Mouse (Mus musculus): ENCODE measurements at regions not wholly inside any gene's neighbourhood (a gene's known extent, or its start where the extent isn't known, plus 50 kb on each side); places are given as distances from the start of the nearest gene placed in this dataset.

DNA sequence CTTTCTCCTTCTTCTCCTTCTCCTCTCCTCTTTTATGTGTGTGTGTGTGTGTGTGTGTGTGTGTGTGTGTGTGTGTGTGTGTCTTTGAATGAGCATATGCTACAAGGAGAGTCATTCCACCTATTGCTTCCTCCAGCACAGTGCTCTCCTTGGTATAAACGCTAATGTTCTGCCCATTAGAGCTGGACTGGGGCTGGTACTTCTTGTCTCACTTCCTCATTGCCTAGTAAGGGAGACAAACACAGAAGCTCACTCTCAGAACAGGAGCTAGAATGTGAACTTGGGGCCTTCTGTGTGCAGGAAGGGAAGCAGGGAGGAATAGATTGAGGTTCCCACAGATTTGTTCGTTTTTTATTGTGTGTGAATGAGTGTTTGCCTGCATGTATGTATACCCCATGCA, 54.9 kb upstream of the Shb start:
- no peak for DNase-seq (ENCODE audit: low spot score in 2 of 2)

DNA sequence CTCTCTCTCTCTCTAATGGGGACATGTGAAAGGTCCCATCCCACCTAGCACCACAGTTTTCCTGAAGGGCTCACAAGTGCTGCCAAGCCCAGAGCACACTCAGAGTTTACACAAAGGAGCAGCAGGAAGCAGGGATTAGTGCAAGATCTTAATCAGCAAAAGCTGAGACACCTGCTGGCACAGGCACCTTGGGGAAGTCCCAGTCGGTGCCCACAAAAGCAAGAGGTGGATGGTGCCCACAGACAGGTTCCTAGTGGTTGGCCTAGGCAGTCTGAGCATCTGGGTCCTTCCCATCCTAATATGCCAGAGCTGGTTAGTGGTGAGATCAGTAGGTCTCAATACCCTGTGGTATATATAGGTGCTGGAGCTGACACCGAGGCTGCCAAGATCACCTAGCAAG, 54.0 kb upstream of the Shb start:
- no peak for DNase-seq (ENCODE audit: low spot score in 2 of 2)

DNA sequence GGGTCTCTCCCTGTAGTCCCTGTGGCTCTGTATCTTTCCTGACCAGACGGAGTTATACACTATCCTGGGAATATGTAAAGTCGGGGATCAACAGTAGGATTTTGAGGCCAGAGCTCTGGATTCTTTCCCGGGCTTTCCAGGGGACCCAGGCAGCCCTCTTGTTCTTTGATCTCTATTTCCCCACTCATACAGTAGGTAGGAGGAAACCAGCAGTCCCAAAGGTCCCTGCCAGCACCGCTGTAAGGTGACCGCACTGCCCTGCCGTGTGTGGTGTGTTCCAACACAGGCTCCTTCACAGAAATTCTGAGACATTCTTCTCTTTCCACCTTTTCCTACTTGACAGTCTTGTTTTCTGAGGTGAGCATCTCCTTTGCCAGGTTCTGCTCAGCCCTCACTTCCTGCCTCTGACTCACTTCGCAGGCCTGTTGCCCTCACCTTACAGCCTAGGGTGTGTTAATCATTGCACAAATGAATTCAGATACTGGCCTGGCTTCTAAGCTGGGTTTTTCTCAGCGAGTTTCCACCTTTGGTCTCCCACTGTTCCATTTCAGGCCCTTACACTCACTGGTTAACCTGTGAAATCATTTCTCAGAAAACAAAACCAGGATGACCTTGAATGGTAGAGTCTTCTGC, 53.0 kb upstream of the Shb start:
- no peak for DNase-seq (ENCODE audit: low spot score in 2 of 2)

DNA sequence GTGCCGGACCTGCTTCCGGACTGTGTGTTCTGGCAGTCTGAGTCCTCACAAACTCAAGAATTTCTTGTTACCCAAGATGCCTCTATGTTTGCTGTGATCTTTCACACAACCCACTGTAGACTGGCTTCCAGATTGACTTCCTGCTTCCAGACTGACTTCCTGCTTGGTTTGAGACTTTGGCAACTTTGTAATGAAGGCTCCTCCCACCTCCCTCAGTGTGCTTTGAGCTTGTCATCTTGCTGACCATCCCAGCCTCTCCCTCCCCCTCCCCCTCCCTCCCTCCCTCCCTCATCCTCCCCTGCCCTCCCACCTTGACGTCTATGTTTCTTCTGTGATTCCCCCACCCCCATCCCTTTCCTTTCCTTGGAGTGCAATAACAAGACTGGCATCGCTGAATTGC, 51.7 kb upstream of the Shb start:
- DNase-seq (ENCODE audit: low spot score in 2 of 2): no peak

DNA sequence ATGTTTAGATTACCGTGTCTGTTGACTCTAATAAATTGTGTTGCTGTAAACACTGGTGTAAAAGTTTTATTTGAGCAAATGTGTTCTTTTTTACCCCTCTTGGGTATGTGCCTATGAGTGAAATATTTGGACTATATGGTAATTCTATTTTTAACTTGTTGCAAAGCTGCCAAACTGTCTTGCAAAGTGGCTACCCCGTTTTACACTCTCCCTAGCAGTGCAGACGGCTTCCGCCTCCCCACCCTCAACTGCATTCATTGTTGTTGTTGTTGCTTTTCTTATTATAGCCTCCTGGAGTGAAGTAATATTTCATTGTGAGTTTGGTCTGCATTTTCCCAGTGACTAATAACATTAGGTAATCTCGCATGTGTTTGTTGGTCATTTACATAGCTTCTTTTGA, 50.2 kb upstream of the Shb start:
- no peak for DNase-seq (ENCODE audit: low spot score in 2 of 2)
